Mouse (Mus musculus) cerebellum, adult 9-11 months (tissue): ENCODE data around the gene Capn1.
A peak's percentile ranks its signal among the peaks of the same experiment; 100 is the strongest.
"Not testable (repeated sequence)": the region's sequence is repeated elsewhere in the genome, so short reads cannot be mapped to it uniquely, and the experiment has no call there.

Source experiments
- DNase-seq: peaks from one replicate; pipeline ENCODE4 v3.0.0; 2022

Gene Capn1

GRCm38 (mm10) chr19:6015511-6016315 lies at the start of gene Capn1:
Gene Capn1 (minus strand): TSS chr19:6015897.
- peak; percentile 70 for DNase-seq

DNA sequence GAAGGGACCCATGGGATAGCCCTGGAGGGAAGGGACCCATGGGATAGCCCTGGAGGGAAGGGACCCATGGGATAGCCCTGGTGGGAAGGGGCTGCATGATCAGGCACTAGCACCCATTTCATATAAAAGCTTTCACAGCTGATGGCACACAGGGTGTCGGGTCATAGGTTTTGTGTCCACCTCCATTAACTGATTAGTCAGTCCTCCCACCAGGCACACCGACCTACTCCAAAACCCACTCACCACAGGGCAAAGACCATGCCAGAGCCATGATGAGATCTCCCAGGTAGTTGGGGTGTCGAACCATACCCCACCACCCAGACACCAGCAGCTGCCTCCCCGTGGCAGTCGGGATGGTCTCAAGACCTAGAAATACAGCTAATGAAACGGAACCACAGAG lies 47.4 kb upstream of the Capn1 start:
- no peak for DNase-seq

- no peak for DNase-seq
Measured at GRCm38 (mm10) chr19:6062418-6062817, 46.7 kb upstream of the Capn1 start.

DNA sequence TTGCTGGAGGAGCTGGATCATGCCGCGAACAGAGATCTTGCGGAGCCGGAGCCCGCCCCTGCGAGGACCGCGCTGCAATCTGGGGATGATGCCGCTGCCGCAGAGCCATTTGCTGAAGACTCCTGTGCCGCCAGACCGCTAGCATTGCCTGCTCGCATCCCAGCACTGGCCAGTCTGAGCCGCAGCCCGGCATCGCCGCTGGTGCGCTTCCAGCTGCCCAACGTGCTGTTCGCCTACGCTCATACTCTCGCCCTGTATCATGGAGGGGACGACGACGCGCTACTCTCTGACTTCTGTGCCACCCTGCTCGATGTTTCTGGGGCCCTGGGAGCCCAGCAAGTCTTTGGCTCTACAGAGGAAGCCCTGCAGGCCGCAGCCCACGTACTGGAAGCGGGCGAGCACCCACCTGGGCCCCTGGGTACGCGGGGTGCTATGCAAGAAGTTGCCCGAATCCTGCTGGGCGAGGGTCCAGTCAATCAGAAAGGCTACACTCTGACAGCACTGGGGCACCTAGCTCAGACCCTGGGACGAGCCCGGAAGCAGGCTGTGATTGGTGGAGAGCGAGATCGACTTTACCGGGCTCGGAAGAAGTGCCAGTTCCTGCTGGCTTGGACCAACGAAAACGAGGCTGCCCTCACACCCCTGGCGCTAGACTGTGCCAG lies 46.1 kb upstream of the Capn1 start:
- DNase-seq = no peak

GRCm38 (mm10) chr19:6061021-6061533 lies 45.4 kb upstream of the Capn1 start, which contains the start of gene Znhit2:
Gene Znhit2 (plus strand): TSS chr19:6061192.
- peak; percentile 89 for DNase-seq

DNA sequence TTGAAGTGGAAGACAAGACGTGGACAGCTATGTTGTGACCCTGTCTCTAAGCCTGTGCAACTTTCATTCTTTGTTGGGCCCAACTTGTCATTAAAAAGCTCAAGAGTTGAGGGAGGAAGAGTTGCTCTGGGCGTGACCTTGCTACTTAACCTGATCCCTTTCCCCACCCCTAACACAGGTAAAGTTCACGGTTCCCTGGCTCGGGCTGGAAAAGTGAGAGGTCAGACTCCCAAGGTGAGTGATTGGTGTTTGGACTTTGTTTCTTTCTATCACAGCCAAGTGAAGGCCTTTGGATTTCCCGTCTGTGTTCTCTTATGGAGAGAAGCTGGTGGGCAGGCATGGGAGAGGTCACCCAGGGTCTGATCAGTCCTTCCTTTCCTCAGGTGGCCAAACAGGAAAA lies 43.3 kb upstream of the Capn1 start:
- DNase-seq = peak; percentile 37

- DNase-seq = no peak
Measured at GRCm38 (mm10) chr19:6058513-6058912, 42.8 kb upstream of the Capn1 start.

DNA sequence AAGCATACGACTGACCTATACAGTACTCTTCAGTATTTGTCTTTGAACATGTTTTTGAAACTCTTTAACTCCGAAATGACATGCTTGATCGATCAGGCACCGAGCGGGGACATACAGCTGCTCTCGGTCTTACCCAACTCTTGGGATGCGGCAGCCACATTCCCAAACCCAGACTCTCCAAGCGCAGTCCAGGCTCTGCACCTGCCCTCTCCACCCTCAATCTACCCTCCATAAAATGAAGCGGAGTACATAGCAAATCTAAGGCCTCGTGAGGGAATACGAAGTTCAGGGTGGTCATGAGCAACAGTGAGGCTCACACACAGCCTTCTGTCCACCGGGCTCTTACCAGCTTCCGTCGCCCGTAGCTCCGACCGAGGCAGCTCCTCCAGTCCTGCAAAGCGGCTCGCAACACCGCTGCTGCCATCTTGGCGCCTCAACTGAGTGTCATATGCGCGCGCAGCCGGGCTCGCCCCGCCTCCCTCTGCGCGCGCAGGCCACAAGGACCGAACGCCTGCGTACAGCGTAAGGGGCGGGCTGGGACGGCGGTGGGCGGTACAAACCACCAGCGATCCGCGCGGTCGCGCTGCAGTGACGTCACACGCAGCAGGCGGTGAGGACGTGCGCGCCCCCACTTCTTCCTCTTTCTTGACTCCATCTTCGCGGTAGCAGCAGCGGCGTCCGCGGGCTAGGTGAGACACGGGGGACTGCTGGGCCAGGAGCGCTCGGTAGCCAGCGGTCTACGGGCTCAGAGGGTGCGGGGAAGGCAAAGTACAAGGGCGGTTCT lies 41.8 kb upstream of the Capn1 start, which contains the start of the genes Mrpl49 and Fau:
Gene Mrpl49 (minus strand): TSS at position 473 of the 784 bp plus-strand sequence.
Gene Fau (plus strand): TSS at position 532 of the 784 bp plus-strand sequence.
- DNase-seq = peak; percentile 99

GRCm38 (mm10) chr19:6056696-6057095 lies 41.0 kb upstream of the Capn1 start:
- peak; percentile 56 for DNase-seq

GRCm38 (mm10) chr19:6054296-6054695 lies 38.6 kb upstream of the Capn1 start:
- peak; percentile 18 for DNase-seq

GRCm38 (mm10) chr19:6052516-6052915 lies 36.8 kb upstream of the Capn1 start:
- peak; percentile 25 for DNase-seq

- DNase-seq = peak; percentile 35
Measured at GRCm38 (mm10) chr19:6048681-6049410, 33.1 kb upstream of the Capn1 start.

DNA sequence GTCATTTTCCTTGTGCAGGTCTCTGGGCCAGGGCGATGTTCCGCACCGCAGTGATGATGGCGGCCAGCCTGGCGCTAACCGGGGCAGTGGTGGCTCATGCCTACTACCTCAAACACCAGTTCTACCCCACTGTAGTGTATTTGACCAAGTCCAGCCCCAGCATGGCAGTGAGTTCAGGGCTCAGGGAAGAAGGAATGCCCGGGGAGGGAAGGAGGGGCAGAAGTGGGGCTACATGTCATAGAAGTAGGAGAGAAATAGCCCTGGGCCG lies 32.1 kb upstream of the Capn1 start:
- DNase-seq = peak; percentile 50

DNA sequence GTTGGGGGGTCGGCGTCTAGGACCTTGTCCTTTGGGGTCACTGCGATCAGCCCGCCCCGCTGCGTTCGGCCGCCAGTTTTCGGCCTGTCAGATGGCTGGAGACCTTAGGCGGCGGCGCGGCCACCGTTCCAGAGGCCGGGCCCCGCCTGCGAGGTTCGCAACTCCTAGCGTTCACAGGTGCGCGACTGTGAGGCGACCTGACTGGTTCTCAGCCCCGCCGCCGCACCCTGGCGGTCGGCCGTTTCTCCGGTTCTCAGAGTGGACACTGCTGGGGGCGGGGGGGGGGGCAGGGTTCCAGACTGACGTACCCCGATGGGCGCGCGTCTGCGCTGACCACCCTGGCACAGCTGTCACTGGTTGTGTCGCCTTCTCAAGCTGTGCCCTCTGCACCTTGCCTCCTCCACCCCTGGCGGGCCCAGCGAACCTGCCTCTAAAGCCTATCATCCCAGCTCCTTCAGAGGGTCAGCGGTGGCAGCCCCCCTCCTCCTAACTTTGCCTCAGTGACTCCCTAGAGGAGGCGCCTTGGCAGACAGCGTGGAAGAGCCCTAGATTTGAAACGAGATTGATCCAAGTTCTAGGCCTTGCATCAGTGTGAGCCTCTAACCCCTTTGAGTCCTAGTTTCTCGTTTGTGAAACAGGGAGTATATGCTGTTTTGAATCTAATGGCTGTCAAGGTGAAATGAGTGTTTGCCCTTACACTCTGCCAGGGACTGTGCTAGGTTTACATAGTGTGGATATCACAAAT lies 31.6 kb upstream of the Capn1 start:
- peak; percentile 73 for DNase-seq

DNA sequence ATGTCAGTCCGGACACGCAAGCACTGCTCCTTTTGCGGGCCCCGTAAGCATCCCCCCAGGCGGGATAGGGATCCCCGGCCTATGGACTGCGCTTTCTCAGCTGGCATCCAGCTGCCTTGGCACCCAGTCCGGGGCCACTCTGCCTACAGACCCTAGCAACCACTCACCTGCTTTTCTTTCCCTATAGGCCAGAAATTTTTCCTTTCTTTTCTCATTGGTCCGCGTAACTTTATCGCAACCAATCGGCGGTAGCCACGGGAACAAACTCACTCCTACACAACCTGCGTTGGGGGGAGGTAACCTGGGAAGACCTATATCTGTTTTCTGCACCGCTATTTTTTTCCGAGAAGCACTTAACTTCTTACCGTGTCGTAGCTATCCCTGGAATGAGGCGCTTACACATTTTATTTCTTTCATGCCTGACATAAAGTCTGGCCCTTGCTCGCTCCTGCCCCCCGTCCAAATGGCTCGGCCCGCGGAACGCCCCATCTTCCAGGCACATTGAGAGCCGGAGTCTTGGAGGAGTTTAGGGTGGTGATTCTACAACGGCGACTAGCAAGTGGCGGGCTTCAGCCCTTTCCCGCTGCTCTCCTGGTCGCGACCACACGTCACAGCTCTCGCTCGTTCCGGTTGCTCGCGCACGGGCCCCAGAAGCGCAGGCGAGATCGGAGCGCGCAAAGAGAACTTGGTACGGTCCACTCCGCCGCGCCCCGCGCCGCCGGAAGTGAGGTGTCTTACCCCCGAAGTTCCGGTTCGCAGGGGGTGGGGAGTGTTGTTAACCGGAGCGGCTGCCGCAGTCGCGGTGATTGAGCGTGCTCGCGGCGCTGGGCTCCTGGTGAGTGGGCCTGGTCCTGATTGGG lies 30.8 kb upstream of the Capn1 start, which contains the start of gene Syvn1:
Gene Syvn1 (plus strand): TSS at position 283 of the 860 bp plus-strand sequence.
- peak; percentile 94 for DNase-seq

GRCm38 (mm10) chr19:6045366-6046293 lies 29.9 kb upstream of the Capn1 start:
- DNase-seq = peak; percentile 24

DNA sequence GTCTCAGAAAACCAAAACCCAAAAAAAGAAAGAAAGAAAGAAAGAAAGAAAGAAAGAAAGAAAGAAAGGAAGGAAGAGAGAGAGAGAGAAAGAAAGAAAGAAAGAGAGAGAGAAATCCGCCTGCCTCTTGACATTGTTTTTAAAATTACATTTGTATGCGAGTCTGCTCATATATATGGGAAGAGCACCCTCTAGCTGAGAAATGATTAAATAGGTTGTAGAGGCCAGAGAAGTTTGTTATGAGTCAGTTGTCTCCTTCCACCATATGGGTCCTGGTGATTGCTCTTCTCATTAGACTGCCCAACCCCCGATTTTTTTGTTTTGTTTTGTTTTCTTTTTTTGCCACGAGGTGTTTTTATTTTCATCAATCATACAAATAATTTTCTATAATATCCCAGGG lies 28.4 kb upstream of the Capn1 start:
- not testable (repeated sequence) for DNase-seq

DNA sequence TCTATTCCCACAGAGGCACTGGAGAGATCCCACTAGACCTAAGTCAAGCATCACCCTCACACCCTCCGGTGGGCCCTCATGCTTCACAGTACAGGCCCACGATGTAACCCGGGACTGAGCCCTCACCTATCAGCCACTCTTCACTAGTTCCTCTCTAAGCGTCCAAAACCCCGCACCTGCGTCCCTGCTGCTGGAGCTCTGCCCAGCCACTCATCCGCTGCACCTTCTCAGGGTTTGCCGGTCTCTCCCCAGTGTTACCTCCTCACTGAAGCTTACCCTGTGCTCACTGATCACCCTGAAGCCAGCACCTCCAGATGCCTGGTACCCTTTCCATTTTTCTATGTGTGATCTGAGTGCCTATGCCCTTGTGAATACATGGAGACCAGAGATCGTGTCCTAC lies 26.6 kb upstream of the Capn1 start:
- peak; percentile 33 for DNase-seq

GRCm38 (mm10) chr19:6040002-6040401 lies 24.3 kb upstream of the Capn1 start:
- no peak for DNase-seq

DNA sequence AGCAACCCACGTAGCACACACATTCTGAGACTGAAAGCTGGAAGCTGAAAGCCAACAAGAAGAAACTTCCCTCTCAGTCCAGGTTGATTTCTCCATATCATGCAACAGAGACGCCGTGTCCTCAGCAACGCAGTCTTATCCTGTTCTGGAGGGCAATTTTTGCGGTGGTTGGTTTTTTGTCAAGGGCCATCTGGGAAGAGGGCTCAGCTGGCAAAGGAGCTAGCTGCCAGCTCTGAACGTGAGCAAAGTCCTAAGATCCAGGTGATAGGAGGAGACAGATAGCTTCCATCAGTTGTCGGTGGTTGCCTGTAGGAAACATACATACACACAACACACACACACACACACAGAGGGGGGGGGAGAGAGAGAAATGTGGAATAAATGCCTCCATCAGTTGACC lies 22.6 kb upstream of the Capn1 start:
- DNase-seq = no peak
